Mouse (Mus musculus): ENCODE results near the gene Olfr312.

DNA sequence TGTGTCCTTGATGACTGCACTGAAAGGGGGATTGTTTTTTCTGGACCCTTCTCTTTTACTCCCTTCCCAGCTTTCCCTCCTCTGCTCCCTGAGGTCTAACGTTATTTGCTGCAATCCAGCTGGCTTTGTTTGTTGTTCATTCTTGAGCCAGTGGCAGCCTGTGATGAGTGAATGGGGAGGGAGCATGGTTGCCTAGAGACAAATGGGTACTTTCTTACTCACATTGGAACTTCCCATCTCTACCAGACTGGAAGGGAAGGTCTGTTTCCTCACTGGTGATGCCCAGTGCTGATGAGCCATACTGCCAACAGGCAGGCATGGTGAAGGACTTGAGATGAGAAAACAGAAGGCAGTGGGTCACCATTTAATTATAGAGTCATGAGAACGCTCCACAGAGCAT, 20.7 kb downstream of the Olfr312 start:
- TF ChIP-seq ZNF384 (IDR thresholded peaks at IDR 0.05; ENCODE audit: low read depth, low read length) (no peak), POLR2A (IDR thresholded peaks at IDR 0.05; ENCODE audit: low read depth, low read length) (no peak), TBP (conservative IDR thresholded peaks at IDR 0.05; ENCODE audit: low read depth, low read length) (no peak), CTCF (conservative IDR thresholded peaks at IDR 0.05 in 1 of 2, IDR thresholded peaks at IDR 0.05 in 1 of 2; ENCODE audit: low read depth in 2 of 2, low read length in 2 of 2) (no peak), MAFK (IDR thresholded peaks at IDR 0.05; ENCODE audit: insufficient replicate concordance, low read length) (no peak), ZC3H11A (IDR thresholded peaks at IDR 0.05; ENCODE audit: low read depth, low read length) (no peak), SMC3 (IDR thresholded peaks at IDR 0.05; ENCODE audit: low read depth, low read length) (no peak), MAX (IDR thresholded peaks at IDR 0.05; ENCODE audit: low read length) (no peak), TCF12 (IDR thresholded peaks at IDR 0.05; ENCODE audit: low read depth, low read length) (no peak), ETS1 (conservative IDR thresholded peaks at IDR 0.05; ENCODE audit: low read depth, low read length) (no peak)

All from CH12.LX (cell line).